Mouse (Mus musculus) bone marrow macrophage, adult 2 months (primary cell): ENCODE measurements around the gene Ctnna2.

Experiments
- CTCF ChIP-seq: IDR thresholded peaks from 2 replicates; pipeline ENCODE4 v1.5.1; 2012; ENCODE audit warnings: low read depth, mild to moderate bottlenecking, low read length, moderate library complexity
- POLR2A ChIP-seq: IDR thresholded peaks from 2 replicates; pipeline ENCODE4 v1.6.1; 2012; ENCODE audit warnings: mild to moderate bottlenecking, low read depth, low read length, borderline replicate concordance

- TF ChIP-seq CTCF = no peak
- TF ChIP-seq POLR2A = no peak
These were observed 598.2 kb downstream of the Ctnna2 start for GRCm38 (mm10) chr6:77381309-77381708.
